Mouse (Mus musculus): ENCODE measurements at regions not wholly inside any gene's neighbourhood (a gene's known extent, or its start where the extent isn't known, plus 50 kb on each side); places are given as distances from the start of the nearest gene placed in this dataset.

DNA sequence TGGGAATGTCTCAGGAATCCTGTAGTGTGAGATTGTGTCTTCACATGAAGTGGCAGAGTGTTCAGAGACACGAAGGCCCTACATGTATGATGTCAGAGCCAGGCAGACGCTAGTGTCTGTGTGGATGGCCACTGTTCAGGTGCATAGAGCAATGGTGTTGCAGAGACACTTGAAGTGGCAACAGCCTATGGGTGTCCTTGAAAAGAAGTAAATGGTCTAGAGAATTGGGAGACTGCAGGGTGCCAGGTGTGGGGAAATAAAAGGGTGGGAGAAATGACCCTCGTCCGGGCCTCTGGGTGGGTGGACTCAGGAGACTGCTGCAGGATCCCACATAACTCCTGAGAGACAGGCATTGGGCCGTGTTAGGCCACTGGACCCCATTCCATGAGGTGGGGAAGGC, 127.8 kb upstream of the Peli2 start:
- WGBS: 91% methylated on average over 5 of the region's 5 CpGs

GRCm38 (mm10) chr14:47998936-47999335, 121.7 kb upstream of the Peli2 start:
- H3K4me1 ChIP-seq: no peaks in the 10 kb centered on the region
- no peaks in the 10 kb centered on the region for H3K27me3 ChIP-seq (ENCODE audit: low read depth, poor library complexity, severe bottlenecking)
- H3K4me3 ChIP-seq: no peak overlapping the region
- H3K36me3 ChIP-seq: no peaks in the 10 kb centered on the region
- H3K9me3 ChIP-seq (replicated peaks): no peaks in the 10 kb centered on the region
- WGBS: 93% methylated on average over 8 of the region's 8 CpGs
- no peak for DNase-seq (ENCODE audit: low spot score)
- H3K27ac ChIP-seq: no peak overlapping the region

More for the DNA sequence above, 127.8 kb upstream of the Peli2 start:
- Histone ChIP-seq H3K4me3 (no peak overlapping the region), H3K27me3 (ENCODE audit: low read depth, poor library complexity, severe bottlenecking) (no peaks in the 10 kb centered on the region), H3K36me3 (no peaks in the 10 kb centered on the region), H3K27ac (peak overlapping the region; percentile 10; the same call in 1 of the 2 replicates), H3K4me1 (peaks cover 7% of the 10 kb centered on the region), H3K9me3 (replicated peaks) (no peaks in the 10 kb centered on the region)
- DNase-seq (ENCODE audit: low spot score): no peak

- Histone ChIP-seq H3K27ac (peak overlapping the region; percentile 50; the same call in 1 of the 2 replicates), H3K9me3 (replicated peaks) (no peaks in the 10 kb centered on the region), H3K4me3 (no peak overlapping the region), H3K36me3 (no peaks in the 10 kb centered on the region), H3K4me1 (peaks cover 8% of the 10 kb centered on the region; the same call in 1 of the 2 replicates), H3K27me3 (ENCODE audit: low read depth, poor library complexity, severe bottlenecking) (no peaks in the 10 kb centered on the region)
- no peak for DNase-seq (ENCODE audit: low spot score)
- 78% methylated on average over 6 of the region's 6 CpGs for WGBS
Observed at GRCm38 (mm10) chr14:48005092-48005928, 115.3 kb upstream of the Peli2 start.

DNA sequence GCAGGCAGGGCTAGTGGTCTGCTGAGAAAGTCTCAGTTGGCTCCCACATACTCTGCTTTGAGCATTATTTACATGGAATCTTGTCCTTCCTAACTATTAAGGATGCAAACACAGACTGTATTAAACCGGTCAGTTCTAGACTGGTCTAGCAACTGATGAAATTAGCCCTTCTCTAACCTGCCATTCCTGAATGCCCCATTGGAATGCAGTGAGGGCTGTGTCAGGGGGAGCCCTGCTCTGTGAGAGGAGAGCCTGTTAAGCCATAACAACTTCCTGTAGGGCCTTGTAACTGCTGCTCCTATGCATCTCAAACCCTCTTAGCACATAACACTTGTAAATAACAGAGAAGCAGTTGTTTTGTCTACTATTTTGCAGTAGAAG, 114.7 kb upstream of the Peli2 start:
- whole genome bisulfite sequencing: 82% methylated on average over 1 of the region's 1 CpGs
- H3K27ac ChIP-seq: peak overlapping the region; percentile 50; the same call in 1 of the 2 replicates
- no peaks in the 10 kb centered on the region for H3K9me3 ChIP-seq (replicated peaks)
- H3K36me3 ChIP-seq: no peaks in the 10 kb centered on the region
- no peaks in the 10 kb centered on the region for H3K27me3 ChIP-seq (ENCODE audit: low read depth, poor library complexity, severe bottlenecking)
- peaks cover 8% of the 10 kb centered on the region; the same call in 1 of the 2 replicates for H3K4me1 ChIP-seq
- no peak for DNase-seq (ENCODE audit: low spot score)
- H3K4me3 ChIP-seq: no peak overlapping the region

GRCm38 (mm10) chr14:48012361-48013215, 108.0 kb upstream of the Peli2 start:
- Histone ChIP-seq H3K4me3 (no peak overlapping the region), H3K9me3 (replicated peaks) (no peaks in the 10 kb centered on the region), H3K4me1 (no peaks in the 10 kb centered on the region), H3K27ac (no peak overlapping the region), H3K27me3 (ENCODE audit: low read depth, poor library complexity, severe bottlenecking) (no peaks in the 10 kb centered on the region), H3K36me3 (no peaks in the 10 kb centered on the region)
- 78% methylated on average over 2 of the region's 2 CpGs for WGBS
- no peak for DNase-seq (ENCODE audit: low spot score)

DNA sequence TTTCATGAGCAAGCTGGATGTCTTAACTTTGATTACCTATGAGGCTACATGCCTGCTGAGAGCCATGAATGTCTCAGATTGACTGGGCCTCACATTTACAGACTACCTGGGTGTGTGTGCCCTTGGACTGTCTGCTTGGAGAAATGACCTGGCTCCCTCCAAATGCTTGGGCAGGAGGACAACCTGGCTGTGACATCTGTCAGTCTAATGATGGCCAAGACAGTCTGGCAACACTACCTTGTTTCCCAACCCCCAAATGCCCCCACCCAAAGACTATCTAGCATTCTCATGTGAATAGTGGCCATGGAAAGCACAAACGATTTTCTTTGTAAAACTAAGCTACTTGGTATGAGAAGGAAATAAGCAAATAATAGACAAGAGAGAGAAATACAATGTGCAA, 107.2 kb upstream of the Peli2 start:
- Histone ChIP-seq H3K27ac (no peak overlapping the region), H3K36me3 (no peaks in the 10 kb centered on the region), H3K4me3 (no peak overlapping the region), H3K27me3 (ENCODE audit: low read depth, poor library complexity, severe bottlenecking) (no peaks in the 10 kb centered on the region), H3K4me1 (no peaks in the 10 kb centered on the region), H3K9me3 (replicated peaks) (no peaks in the 10 kb centered on the region)
- 94% methylated on average over 1 of the region's 1 CpGs for WGBS
- DNase-seq (ENCODE audit: low spot score): no peak

DNA sequence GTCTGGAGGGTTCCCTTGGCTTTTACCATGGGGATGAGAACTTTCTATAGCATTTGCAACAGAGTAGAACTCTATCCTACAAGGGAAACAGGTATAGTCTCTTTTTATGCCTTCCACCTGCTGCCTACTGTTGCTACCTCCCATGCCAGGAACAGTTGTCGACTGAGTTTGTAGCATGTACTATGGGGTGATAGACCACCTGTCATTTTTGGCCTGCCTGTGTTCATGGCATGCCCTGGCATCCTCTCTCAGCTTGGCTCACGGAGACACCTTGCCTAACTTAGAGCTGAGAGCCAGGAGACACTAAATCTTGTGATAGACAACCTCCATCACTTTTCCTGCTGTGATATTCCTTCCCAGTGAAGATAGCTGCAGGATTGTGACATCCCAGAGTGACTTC, 105.8 kb upstream of the Peli2 start:
- Histone ChIP-seq H3K4me3 (no peak overlapping the region), H3K4me1 (no peaks in the 10 kb centered on the region), H3K27me3 (ENCODE audit: low read depth, poor library complexity, severe bottlenecking) (no peaks in the 10 kb centered on the region), H3K27ac (no peak overlapping the region), H3K36me3 (no peaks in the 10 kb centered on the region), H3K9me3 (replicated peaks) (no peaks in the 10 kb centered on the region)
- 82% methylated on average over 2 of the region's 2 CpGs for WGBS
- DNase-seq (ENCODE audit: low spot score): peak; percentile 19

DNA sequence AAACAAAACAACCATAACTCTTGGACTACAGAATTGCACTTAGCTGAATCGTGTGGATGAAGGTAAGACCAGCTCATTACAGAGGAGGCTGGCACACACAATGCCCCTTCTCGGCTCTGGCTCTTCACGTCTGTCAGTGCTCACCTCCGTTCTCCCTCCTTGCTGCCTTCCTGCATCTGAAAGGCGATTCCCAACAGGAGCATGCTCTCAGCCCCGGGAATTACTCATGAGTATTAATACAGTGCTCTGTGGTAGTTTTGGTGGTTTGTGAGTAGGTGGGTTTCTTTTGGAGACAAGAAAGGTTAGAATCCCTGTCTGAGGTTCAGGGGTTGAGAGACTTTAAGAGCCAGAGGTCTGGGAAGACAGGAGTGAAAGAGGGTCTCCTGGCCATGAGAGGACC, 102.7 kb upstream of the Peli2 start:
- Histone ChIP-seq H3K4me1 (no peaks in the 10 kb centered on the region), H3K36me3 (no peaks in the 10 kb centered on the region), H3K4me3 (no peak overlapping the region), H3K27ac (no peak overlapping the region), H3K27me3 (ENCODE audit: low read depth, poor library complexity, severe bottlenecking) (no peaks in the 10 kb centered on the region), H3K9me3 (replicated peaks) (no peaks in the 10 kb centered on the region)
- DNase-seq (ENCODE audit: low spot score): peak; percentile 15
- WGBS: 86% methylated on average over 6 of the region's 6 CpGs

- H3K27ac ChIP-seq: no peak overlapping the region
- 85% methylated on average over 5 of the region's 5 CpGs for WGBS
- H3K27me3 ChIP-seq (ENCODE audit: low read depth, poor library complexity, severe bottlenecking): no peaks in the 10 kb centered on the region
Observed at GRCm38 (mm10) chr14:48019331-48019730, 101.3 kb upstream of the Peli2 start.

DNA sequence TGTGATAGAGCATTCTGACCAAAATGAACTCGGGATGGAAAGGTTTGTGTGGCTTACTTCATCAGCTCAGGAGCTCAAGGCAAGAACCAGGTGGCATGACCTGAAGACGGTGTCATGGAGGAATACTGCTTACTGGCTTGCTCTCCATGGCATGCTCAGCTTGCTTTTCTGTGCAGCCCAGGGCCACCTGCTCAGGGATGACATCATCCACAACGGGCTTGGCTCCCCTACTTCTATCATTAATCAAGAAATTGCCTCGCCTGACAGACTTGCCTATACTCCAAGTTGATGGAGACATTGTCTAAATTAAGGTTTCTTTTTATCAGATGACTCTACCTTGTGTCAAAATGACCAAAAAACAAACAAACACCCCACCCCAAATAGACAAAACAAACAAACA, 98.4 kb upstream of the Peli2 start:
- H3K27ac ChIP-seq: no peak overlapping the region
- no peaks in the 10 kb centered on the region for H3K36me3 ChIP-seq
- WGBS: 84% methylated on average over 4 of the region's 4 CpGs
- peak; percentile 9 for DNase-seq (ENCODE audit: low spot score)
- no peaks in the 10 kb centered on the region for H3K4me1 ChIP-seq
- no peaks in the 10 kb centered on the region for H3K9me3 ChIP-seq (replicated peaks)
- H3K27me3 ChIP-seq (ENCODE audit: low read depth, poor library complexity, severe bottlenecking): no peaks in the 10 kb centered on the region
- no peak overlapping the region for H3K4me3 ChIP-seq

More at GRCm38 (mm10) chr14:48019331-48019730, 101.3 kb upstream of the Peli2 start:
- peak; percentile 3 for DNase-seq (ENCODE audit: low spot score)
- H3K9me3 ChIP-seq (replicated peaks): no peaks in the 10 kb centered on the region
- no peaks in the 10 kb centered on the region for H3K4me1 ChIP-seq
- no peak overlapping the region for H3K4me3 ChIP-seq
- H3K36me3 ChIP-seq: no peaks in the 10 kb centered on the region

- Histone ChIP-seq H3K27ac (no peak overlapping the region), H3K9me3 (replicated peaks) (no peaks in the 10 kb centered on the region), H3K4me3 (no peak overlapping the region), H3K36me3 (no peaks in the 10 kb centered on the region), H3K4me1 (no peaks in the 10 kb centered on the region), H3K27me3 (ENCODE audit: low read depth, poor library complexity, severe bottlenecking) (no peaks in the 10 kb centered on the region)
- DNase-seq (ENCODE audit: low spot score): peak; percentile 7
- WGBS: 85% methylated on average over 8 of the region's 8 CpGs
Observed at GRCm38 (mm10) chr14:48024051-48024693, 96.5 kb upstream of the Peli2 start.

DNA sequence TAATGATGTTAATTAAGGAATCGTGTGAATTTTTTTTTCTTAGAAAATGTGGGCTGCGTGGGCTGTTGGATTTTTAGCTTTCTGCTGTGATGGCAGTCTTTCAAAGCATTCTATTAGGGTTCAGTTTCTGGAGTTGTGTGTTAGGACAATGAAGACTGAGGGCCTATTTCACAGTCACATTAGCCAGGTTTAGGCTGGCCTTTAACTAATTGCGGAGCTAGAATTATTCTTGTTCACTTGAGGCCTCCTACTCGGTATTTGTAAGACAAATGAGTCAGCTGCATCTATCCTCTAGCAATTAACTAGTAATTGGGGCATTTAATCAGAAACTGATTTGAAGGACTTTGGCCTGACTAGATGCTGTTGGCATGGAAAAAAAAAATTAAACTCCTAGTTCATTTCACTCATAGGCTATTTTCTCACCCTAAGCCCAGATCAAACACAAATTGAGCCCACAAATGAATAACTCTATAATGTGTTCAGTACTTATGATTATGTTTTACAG, 81.3 kb upstream of the Peli2 start:
- Histone ChIP-seq H3K4me3 (no peak overlapping the region), H3K27me3 (ENCODE audit: low read depth, poor library complexity, severe bottlenecking) (no peaks in the 10 kb centered on the region), H3K36me3 (no peaks in the 10 kb centered on the region), H3K9me3 (replicated peaks) (no peaks in the 10 kb centered on the region), H3K4me1 (no peaks in the 10 kb centered on the region), H3K27ac (no peak overlapping the region)
- 92% methylated on average over 4 of the region's 4 CpGs for WGBS
- peak; percentile 3 for DNase-seq (ENCODE audit: low spot score)

All from limb, embryonic 10.5 days (tissue).